Mouse (Mus musculus): ENCODE measurements around the gene Sec1.

DNA sequence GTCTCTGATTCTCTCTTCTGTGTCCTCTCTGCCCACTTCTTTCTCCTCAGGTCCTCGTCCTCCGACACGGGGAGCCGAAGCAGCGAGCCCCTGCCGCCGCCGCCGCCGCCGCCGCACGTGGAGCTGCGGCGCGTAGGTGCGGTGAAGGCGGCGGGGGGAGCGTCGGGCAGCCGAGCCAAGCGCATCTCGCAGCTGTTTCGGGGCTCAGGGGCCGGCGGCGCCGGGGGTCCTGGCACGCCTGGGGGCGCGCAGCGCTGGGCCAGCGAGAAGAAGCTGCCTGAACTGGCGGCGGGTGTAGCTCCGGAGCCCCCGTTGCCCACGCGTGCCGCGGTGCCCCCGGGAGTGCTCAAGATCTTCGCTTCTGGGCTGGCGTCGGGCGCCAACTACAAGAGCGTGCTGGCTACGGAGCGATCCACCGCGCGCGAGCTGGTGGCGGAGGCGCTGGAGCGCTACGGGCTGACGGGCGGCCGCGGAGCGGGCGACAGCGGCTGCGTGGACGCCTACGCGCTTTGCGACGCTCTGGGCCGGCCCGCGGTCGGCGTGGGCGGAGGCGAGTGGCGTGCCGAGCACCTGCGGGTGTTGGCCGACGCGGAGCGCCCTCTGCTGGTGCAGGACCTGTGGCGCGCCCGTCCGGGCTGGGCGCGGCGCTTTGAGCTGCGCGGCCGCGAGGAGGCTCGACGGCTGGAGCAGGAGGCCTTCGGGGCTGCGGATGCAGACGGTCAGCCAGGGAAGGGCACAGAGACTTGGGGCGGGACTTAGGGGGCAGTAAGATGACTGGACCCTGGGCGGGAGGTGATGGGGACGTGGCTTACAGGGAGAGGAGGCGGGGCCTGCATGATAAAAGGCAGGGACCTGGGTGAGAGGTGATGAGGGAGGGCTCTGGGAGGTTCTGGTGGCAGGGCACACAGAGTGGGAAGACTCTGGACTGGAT lies 65.6 kb downstream of the Sec1 start:
- TF ChIP-seq CTCF (IDR thresholded peaks at IDR 0.05; ENCODE audit: borderline replicate concordance, insufficient read depth, low read length) = peak; percentile 77
- TF ChIP-seq POLR2A (IDR thresholded peaks at IDR 0.05; ENCODE audit: low read depth, low read length) = peak; percentile 68

Data from embryonic fibroblast, embryonic 13.5 days (primary cell).